Mouse (Mus musculus) brain, adult 10 weeks (tissue): ENCODE data around the gene Usmg5. TPM values are rescaled to one million over a fixed set of nuclear protein-coding genes. Genes with fewer than 3 reads are reported as not detected.

Source experiments
- polyA plus RNA-seq: library from polyadenylated mRNA; stranded (reverse); fragments of 350-450 nt; fragmentation: Illumina TruSeq; extraction: RNeasy Lipid Tissue Mini Kit (QIAGEN cat#74804); gene quantifications from one replicate; pipeline ENCODE4 v1.2.3, GENCODE M21; 2015; ENCODE audit warnings: low read depth, low replicate concordance

Usmg5 gene
- 1,882 TPM for polyA plus RNA-seq

DNA sequence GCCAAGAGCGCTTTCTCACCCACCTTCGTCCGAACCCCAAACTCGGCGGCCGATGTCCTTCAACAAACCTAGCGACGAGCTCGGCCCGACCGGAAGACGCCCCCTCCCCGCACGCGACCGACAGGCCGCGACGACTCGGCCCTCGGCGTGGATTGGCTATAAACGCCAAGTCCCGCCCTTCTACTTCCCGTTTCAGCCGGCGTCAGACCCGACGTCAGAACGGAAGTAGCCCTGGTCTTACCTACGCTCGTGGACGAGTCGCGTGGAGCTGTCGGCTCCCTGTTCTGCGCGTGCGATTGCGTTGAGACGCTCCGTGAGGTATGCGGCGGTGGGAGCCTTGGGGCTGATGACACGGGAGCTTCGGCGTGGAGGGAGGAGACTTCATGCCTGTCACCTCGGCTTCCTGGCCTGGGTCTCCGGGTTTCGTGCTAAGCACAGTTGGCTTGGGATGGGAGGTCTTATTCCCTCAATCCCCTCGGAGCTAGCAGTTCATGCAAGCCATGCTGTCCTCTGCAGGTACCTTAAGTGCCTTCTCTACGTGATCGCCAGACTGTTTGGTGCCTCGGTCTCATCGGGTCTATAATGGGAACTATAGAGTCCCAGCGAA lies at the start of gene Usmg5, which contains the start of gene Pdcd11:
TSS of gene Usmg5 (minus strand) at position 98 of the 607 bp plus-strand sequence.
TSS of gene Pdcd11 (plus strand) at position 219 of the 607 bp plus-strand sequence.

DNA sequence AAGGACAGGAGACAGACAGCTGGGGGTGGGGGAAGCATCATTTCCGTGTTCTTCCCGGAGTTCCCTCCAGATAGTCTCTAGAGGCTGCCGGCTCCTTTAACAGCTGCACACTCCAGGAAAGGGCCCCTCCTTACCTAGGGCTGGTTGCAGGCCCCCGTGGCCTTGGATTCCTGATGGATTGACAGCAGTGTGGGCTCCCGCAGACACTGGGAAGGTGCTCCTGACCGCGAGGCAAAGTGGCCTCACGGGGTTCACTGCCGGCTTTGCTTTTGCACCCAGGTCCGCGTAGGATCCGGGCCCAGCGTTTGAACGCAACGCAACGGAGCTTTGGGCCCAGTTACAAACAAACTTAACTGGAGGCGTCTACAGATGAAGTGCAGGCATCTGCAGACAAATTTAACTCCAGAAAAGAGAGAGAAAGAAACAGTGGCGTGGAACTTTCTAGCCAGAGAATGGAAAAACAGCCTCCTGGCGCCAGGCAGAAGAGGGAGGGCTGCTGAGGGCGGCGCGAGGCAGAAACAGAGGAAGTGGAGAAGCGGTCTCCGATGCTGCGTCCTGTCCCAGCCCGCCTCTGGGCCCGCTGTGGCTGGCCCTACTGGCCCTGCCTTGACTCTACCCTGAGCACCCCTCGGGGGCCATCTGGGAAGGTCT lies 47.4 kb upstream of the Usmg5 start, which contains the start of gene Calhm2:
TSS of gene Calhm2 (minus strand) at position 524 of the 651 bp plus-strand sequence.

DNA sequence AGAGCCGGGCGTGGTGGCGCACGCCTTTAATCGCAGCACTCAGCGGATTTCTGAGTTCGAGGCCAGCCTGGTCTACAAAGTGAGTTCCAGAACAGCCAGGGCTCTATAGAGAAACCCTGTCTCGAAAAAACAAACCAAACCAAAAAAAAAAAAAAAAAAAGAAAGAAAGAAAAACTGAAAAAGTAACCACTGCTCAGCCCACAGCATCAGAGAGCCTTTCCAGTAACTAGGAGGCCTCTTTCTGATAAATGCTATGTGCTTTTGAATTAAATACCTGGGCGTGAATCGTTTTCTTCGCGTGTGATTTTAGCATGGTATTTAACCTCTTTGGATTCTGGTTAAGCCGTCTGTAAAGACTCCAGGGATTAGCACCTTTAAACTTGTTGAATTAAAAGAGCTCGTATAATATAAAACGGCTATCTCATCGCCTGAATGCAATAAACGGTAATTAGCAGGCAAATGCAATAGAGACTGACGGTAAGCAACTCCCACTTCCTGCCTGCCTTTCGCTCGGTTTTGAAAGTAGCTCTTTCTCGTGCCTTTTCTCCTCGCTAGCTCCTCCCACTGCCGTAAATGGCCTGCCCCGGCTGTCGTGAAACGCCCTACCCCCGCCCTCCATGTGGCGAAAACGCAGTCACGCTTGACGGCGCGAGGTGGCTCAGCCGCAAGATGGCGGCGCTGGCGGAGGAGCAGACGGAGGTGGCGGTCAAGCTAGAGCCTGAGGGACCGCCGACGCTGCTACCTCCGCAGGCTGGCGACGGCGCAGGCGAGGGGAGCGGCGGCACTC lies 23.2 kb downstream of the Usmg5 start, which contains the start of gene Taf5:
TSS of gene Taf5 (plus strand) at position 651 of the 787 bp plus-strand sequence.

DNA sequence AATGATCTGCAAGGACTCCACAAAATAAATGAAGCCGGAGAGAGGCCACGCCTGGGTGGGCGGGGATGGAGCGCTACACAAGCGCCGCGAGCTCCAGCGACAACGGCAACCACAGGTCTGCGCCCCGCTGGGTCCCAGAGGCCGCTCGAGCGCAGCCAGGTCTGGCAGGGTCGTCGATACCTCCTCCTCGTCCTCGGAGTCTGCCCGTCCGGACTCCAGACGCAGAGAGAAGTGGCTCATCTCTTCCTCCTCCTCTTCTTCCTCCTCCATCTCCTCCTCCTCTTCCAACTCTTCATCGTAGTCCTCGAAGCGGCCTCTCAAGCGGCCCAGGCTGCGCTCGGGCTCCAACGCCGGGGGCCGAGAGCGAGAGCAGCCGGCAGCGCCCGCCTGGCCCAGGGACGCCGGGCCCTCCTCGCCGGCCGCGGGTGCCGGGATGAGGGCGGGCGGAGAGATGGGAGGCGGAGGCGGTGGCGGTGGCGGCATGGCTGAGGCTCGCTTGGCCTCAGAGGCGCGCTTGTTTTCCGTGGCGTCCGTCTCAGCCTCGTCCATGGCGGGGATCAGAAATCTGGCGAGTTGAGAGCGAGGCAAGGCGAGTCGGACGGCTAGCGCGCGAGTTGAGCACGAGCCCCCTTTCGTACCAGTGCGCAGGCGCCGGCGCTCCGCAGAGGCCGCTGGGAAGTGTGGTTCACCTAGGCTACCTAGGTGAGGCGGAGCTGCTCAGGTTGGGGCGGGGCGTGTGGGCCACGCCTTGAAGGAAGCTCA lies 40.0 kb downstream of the Usmg5 start, which contains the start of gene Pcgf6:
TSS of gene Pcgf6 (minus strand) at position 636 of the 762 bp plus-strand sequence.

Other genes starting within 250 kb of the Usmg5 start
- 143 TPM for gene Ina, start 75.9 kb downstream of the Usmg5 start, polyA plus RNA-seq
- 56.7 TPM for gene Nt5c2, start 75.5 kb downstream of the Usmg5 start, polyA plus RNA-seq
- gene Pcgf6, start 39.7 kb downstream of the Usmg5 start, polyA plus RNA-seq = 18.7 TPM
- 4.7 TPM for gene Taf5, start 22.9 kb downstream of the Usmg5 start, polyA plus RNA-seq
- gene Pdcd11, start 121 bp upstream of the Usmg5 start, polyA plus RNA-seq = 8.5 TPM
- 3.9 TPM for gene Calhm2, start 47.6 kb upstream of the Usmg5 start, polyA plus RNA-seq
- not detected for gene Calhm1, start 53.6 kb upstream of the Usmg5 start, polyA plus RNA-seq
- not detected for gene Calhm3, start 67.1 kb upstream of the Usmg5 start, polyA plus RNA-seq
- 106 TPM for gene Neurl1a, start 88.2 kb upstream of the Usmg5 start, polyA plus RNA-seq